Mouse (Mus musculus) layer of hippocampus, postnatal 10 days (tissue): ENCODE results near the gene Arl5c. TPM values are rescaled to one million over a fixed set of nuclear protein-coding genes. Genes with fewer than 3 reads are reported as not detected.

Source experiments
- DNase-seq, 2 experiments: peaks; one replicate each; pipeline ENCODE4 v3.0.0; 2021; ENCODE audit warnings: low spot score in 2 of 2
- total RNA-seq, 2 experiments: library from RNA; stranded (reverse); gene quantifications; 2 replicates each; pipeline ENCODE4 v1.2.3; 2021

The Arl5c gene
- total RNA-seq, 2 experiments from 2014 or later: 2.0 to 2.1 TPM

GRCm38 (mm10) chr11:97996691-97997090, 710 bp upstream of the Arl5c start:
- no peak for DNase-seq

GRCm38 (mm10) chr11:97994539-97995100, 1.4 kb downstream of the Arl5c start:
- DNase-seq: peak; percentile 72 to 78

- peak; percentile 83 to 88 for DNase-seq
These were observed 7.4 kb downstream of the Arl5c start for GRCm38 (mm10) chr11:97988530-97989096.

- peak; percentile 97 to 98 for DNase-seq
These were observed 8.1 kb downstream of the Arl5c start for GRCm38 (mm10) chr11:97987551-97988526.

- DNase-seq: no peak
These were observed 9.1 kb downstream of the Arl5c start for GRCm38 (mm10) chr11:97986738-97987465.

- peak; percentile 34 to 53 for DNase-seq
These were observed 10.0 kb downstream of the Arl5c start, which contains the start of gene Plxdc1 for GRCm38 (mm10) chr11:97985727-97986677. TSS of gene Plxdc1 (minus strand) at chr11:97986444.

- no peak for DNase-seq
These were observed 12.0 kb downstream of the Arl5c start for GRCm38 (mm10) chr11:97983983-97984382.

GRCm38 (mm10) chr11:97983506-97983905, 12.5 kb downstream of the Arl5c start:
- DNase-seq: no peak

GRCm38 (mm10) chr11:97982721-97983120, 13.3 kb downstream of the Arl5c start:
- no peak for DNase-seq

- DNase-seq: no peak
These were observed 15.4 kb downstream of the Arl5c start for GRCm38 (mm10) chr11:97980531-97980966.

GRCm38 (mm10) chr11:97979824-97980495, 16.0 kb downstream of the Arl5c start:
- no peak for DNase-seq

- no peak for DNase-seq
These were observed 17.6 kb downstream of the Arl5c start for GRCm38 (mm10) chr11:97978392-97978791.

- no peak for DNase-seq
These were observed 18.2 kb downstream of the Arl5c start for GRCm38 (mm10) chr11:97977797-97978196.

- DNase-seq: no peak
These were observed 21.2 kb downstream of the Arl5c start for GRCm38 (mm10) chr11:97974746-97975145.

- no peak for DNase-seq
These were observed 21.8 kb downstream of the Arl5c start for GRCm38 (mm10) chr11:97974141-97974540.

- DNase-seq: no peak
These were observed 23.5 kb downstream of the Arl5c start for GRCm38 (mm10) chr11:97972434-97972833.

- DNase-seq: peak; percentile 64 to 76
These were observed 24.7 kb downstream of the Arl5c start for GRCm38 (mm10) chr11:97971232-97971631.

GRCm38 (mm10) chr11:97970771-97971170, 25.2 kb downstream of the Arl5c start:
- no peak for DNase-seq

GRCm38 (mm10) chr11:97968385-97968784, 27.6 kb downstream of the Arl5c start:
- no peak for DNase-seq
